Mouse (Mus musculus) fat pad, adult 2 months (tissue): ENCODE results near the gene Elob.

Source experiments
- DNase-seq: peaks from one replicate; pipeline ENCODE4 v3.0.0-alpha.2; 2011; ENCODE audit warnings: low read depth, low spot score; ENCODE audit errors: extremely low read depth

Gene Elob

GRCm38 (mm10) chr17:23829064-23829619, at the start of gene Elob:
Gene Elob (minus strand): TSS chr17:23829136.
- DNase-seq: peak; percentile 30

- DNase-seq: no peak
Observed at GRCm38 (mm10) chr17:23877166-23877565, 48.2 kb upstream of the Elob start.

DNA sequence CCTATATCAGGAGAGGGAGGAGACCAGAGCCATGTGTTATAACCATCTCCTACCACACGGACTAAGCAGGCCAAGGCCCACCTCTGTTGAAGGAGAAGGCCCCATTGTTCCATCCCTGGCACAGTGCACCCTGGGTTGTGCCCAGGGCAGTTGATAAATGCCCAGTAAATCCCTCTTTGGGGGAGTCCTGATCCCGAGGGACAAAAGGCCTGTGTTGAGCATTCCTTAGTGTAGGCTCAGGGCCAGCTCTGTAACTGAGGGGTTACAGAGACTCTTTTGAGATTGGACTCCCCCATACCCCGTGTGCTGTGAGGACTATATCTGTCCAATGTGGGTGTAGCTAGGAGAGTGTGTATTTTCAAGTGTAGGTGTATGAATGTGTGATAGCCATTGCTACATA, 47.8 kb upstream of the Elob start:
- DNase-seq: no peak

- DNase-seq: no peak
Observed at GRCm38 (mm10) chr17:23873884-23874856, 45.2 kb upstream of the Elob start.

DNA sequence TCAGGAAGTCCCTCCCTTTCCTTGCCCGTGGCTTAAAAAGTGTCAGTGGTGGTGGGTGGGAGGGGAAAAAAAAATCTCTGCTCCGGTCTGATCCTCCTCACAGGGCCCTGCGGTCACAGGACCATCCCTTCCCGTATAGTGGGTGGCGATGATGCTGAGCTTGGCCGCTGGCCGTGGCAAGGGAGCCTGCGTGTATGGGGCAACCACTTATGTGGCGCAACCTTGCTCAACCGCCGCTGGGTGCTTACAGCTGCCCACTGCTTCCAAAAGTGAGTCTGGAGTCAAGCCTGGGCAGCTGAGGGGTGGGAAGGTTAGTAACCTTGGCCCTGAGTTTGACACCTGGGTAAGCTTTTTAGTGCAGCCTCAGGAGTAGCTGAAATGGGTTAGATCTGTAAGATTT, 39.6 kb upstream of the Elob start:
- DNase-seq: peak; percentile 52

DNA sequence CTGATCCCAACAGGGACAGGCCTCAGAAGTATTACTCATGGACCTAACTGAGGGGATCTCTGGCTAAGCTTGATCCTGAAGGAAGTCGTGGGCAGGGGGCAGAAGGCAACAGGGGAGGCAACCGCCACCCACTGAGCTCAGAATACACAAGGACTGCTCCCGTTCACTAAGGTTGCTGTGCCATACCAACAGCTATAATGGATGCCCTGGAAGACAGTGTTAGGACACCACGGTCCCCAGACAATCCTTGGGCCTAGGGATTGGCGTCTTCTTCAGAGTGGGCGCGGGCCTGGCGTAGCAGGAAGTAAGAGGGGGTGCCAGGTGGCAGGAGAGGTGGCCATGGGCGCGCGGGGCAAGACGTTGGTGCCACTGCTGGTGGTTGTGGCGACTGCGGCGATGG, 38.8 kb upstream of the Elob start, which contains the start of gene Prss21:
TSS of gene Prss21 (plus strand) at position 301 of the 400 bp plus-strand sequence.
- no peak for DNase-seq

GRCm38 (mm10) chr17:23862926-23863325, 34.0 kb upstream of the Elob start:
- no peak for DNase-seq

DNA sequence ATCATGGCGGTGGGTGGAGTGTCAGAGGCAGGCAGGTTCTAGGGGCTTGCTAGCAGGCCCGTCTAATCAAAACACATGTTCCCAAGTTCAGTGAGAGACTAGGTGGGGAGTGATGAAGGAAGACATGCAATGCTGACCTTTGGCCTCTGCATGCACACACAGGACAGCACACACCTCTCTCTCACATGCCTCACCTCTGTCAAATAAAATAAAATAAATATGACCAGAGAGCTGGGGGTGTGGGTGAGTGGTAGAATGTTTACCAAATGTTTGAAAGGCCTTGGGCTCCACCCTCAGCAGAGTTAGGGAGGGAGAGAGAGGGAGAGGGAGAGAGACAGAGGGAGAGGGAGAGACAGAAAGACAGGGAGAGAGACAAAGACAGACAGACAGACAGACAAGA, 29.0 kb upstream of the Elob start:
- DNase-seq: no peak

DNA sequence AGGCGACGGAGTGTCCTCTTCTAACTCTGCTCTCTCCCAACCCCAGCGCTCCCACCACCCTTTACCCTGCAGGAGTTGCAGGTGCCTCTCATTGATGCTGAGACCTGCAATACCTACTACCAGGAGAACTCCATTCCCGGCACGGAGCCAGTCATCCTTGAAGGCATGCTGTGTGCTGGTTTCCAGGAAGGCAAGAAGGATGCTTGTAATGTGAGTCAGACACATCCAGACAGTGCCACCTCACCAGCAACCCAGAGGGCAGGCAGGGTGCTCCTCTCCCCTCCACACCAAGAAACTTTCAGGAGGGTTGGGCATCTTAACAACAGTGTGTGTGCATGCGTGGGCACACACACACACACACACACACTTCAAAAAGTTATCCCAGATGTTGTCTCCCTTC, 28.3 kb upstream of the Elob start:
- no peak for DNase-seq

- no peak for DNase-seq
Observed at GRCm38 (mm10) chr17:23854229-23854765, 25.4 kb upstream of the Elob start.

- no peak for DNase-seq
Observed at GRCm38 (mm10) chr17:23853292-23853691, 24.4 kb upstream of the Elob start.

- no peak for DNase-seq
Observed at GRCm38 (mm10) chr17:23850853-23851749, 22.2 kb upstream of the Elob start.

DNA sequence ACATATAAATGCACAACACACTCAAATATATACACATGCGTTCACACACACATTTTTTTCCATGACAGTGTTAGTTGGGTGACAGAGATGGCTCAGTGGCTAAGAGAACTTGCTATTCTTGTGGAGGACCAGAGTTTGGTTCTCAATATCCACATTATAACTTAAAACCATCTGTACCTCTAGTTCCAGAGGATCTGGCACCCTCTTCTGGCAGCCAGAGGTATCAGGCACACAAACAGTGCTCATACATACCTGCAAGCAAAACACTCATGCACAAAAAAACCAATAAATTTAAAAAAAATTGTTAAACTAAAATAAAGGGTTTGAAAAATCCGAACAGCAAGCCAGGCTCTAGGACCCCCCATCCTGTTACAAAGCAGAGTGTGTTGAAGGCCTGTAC, 21.1 kb upstream of the Elob start:
- DNase-seq: no peak

DNA sequence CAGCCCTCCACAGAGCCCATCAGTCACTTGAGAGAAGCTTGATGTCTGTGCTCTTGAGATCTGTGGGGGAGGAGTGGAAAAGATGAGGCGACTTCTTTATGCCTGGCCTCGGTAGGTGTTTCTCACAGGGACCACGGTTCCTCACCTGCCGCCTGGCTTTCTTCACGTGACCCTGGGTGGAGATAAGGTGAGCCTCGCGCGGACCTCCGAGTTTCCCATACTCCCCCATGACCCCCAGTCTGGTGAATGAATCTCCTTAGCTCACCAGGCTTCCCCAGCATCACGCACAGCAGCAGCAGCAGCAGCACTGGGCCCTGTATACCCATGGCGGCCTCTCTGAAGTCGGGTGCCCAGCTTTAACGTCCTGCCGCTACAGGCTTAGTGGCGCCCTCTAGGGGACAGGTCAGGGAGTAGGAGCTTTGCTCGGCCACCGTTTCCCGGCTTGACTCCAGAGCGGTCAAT, 14.9 kb upstream of the Elob start, which contains the start of the genes Prss32 and Prss41:
TSS of gene Prss32 (plus strand) at position 44 of the 462 bp plus-strand sequence.
TSS of gene Prss41 (minus strand) at position 361 of the 462 bp plus-strand sequence.
- no peak for DNase-seq

GRCm38 (mm10) chr17:23843141-23843811, 14.3 kb upstream of the Elob start:
- no peak for DNase-seq

DNA sequence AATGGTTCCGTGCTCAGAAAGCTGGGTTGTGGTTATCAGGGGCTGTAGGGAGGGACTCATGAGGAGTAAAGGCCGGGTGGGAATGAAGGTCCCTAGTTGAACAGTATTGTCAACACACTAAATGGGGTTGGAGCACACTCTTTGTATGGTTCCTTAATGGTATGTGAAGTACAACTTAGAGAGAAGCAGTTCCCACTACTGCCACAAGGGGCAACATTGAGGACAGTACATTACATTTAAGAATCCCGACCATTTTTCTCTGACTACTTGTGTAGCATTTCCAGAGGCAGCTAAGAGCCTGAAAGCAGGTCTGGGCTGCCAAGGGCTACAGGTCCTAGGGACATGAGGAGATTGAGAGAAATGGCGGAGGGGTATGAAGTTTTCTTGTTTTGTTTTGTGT, 12.2 kb upstream of the Elob start:
- no peak for DNase-seq

DNA sequence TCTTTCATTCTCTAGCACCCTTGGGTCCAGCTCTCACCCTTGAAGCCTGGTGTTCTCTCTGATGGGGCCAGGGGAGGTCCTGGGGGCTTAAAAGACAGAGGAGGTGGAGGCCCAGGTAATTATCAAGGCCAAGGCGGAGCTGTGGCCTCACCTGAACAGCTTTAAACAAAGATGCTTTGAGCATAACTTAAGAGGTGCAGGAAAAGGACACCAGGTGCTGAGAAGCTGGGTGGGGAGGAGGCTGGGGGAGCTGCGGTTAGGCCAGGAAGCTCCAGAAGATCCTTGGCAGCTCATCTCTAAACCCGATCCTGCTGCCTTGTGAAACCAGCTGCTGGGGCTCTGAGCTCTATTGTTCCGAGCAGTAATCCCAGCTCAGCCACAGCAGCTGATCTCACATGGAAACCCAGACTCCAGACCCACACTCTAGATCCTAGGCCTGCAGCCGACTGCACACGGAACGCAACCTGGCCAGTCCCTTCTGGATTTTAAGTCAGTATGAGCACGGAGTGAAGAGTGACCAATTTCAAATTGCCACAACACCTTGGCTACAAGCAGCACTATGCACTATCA, 7.2 kb upstream of the Elob start, which contains the start of gene Prss33:
TSS of gene Prss33 (minus strand) at position 51 of the 570 bp plus-strand sequence.
- DNase-seq: no peak

- no peak for DNase-seq
Observed at GRCm38 (mm10) chr17:23831201-23831600, 2.3 kb upstream of the Elob start.

DNA sequence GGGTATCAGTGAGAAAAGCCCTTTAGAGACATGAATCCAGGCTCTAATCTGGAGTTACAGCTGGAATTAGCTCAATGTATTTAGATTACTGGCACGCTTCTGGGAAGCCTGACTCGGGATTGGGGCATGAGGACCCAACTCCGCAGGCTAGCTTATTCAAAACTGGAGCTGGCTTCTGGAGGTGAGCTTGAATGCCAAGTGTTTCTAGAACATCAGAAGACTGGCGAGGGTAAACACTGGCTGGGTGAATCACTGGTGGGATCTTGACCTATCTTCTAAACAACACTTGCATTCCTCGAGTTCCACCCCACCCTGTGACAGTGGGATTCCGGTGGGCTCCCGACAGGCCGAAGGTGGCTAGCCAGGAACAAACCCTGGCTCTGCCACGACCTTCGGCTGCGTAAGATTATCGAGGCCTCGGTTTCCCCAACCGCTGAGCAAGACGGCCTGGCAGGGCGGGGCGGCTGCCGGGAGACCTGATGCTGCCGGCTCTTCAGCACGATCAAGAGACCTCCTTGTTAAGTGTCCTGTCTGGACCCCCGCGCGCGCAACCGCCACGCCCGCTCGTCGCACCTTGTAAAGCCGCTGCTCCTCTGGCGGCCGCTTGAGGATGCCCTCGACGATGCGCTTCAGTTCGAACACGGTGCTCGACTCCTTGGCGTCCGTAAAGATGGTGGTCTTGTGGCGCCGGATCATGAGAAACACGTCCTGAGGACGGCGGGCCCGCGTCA, 500 bp downstream of the Elob start:
- no peak for DNase-seq
